Mouse (Mus musculus): ENCODE results near the gene Cnnm1. TPM values are rescaled to one million over a fixed set of nuclear protein-coding genes. Genes with fewer than 3 reads are reported as not detected.
A peak's percentile ranks its signal among the peaks of the same experiment; 100 is the strongest.

Gene Cnnm1
- total RNA-seq, 2 experiments from 2014 or later: 34.1 to 34.5 TPM

DNA sequence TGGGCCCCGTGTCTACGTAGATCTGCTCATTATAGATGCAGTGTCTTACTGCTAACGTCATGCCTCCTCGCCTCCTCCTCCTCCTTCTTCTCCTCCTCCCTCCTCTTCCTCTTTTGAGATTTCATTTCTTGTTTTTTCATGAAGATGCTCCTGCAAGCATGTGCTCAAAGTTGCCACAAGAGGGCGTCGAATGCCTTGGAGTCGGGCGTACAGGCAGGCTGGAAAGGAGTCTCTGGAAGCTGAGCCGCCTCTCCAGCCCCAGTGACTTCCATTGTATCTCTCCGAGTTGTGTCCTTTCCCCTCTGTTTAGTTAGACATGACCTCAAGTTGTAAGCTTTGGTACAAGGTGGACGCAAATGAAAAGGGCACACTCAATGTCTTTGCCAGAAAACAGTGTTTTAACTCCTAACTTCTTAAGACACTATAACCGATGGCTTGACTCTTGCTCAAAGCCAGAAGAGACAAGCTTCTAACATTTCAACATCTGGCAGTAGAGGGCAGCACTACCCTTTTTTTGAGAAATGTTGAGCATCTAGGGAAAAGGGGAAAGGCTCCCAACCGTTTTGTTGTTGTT is 90.0 kb downstream of the Cnnm1 start:
- peak; percentile 66 to 75 for DNase-seq (ENCODE audit: low spot score in 2 of 2)

DNA sequence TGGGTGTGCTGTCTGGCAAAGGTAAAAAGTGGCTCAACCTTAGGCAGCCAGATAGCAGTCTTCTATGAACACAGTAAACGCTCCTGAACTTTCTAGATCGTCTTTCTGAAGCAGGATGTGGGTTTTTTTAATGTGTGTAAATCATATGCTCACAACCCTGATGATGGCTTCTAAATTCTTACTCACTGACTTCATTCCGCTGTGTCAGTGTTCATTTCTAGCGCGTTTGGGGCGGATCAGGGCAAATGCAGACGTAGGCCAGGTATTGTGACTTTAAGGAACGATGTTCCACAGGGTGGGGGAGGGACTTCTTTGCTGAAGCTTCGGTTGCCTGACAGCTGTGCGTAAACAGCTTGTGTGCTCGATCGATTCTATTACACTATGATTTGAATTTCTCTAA is 90.7 kb downstream of the Cnnm1 start:
- no peak for DNase-seq (ENCODE audit: low spot score in 2 of 2)

DNA sequence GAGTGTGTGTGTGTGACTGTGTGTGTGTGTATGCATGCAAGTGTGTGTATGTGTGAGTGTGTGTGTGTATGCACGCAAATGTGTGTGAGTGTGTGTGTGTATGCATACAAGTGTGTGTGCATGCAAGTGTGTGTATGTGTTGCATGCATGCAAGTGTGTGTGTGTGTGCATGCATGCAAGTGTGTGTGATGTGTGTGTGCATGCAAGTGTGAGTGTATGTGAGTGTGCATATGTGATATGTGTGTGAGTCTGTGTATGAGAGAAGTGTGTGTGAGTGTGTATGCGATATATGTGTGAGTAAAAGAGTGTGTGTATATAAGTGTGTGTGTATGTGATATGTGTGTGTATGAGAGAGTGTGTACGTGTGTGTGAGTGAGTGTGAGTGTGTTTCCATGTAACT is 95.1 kb downstream of the Cnnm1 start:
- no peak for DNase-seq (ENCODE audit: low spot score in 2 of 2)

DNA sequence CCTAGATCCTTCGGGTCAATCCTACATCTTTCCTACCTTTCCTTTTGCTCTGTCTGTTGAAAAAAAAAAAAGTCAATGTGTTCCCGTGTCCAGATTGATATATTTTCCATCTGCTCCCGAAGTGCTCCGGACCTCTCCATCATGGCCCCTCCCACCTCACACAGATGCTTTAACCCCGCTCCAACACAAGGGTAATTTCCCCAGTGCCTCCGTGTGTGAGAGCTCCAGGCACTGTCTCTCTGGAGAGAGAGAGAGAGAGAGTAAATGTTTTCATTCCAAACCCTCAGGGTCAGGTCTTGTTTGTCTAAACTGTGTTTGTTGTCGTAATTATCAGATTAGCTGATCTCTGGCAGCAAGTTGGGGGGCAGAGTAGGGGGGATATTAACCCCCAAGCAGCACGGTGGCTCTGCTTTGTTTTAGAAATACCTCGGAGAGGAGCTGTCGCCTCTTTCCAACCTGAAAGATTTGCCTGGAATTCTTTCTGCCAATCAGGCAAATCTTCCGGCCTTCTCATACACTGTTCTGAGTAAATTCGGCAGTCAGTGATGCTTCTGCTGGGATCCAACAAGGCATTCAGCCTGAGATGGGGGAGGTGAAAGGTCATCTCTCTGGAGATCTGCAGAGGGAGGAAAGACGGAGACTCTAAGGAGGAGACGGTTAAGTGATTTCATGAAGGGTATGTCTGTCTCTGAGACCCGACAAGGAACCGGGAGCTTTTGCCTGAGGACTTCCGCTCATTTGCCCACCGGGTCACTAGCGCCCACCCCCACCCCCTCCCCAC is 106.3 kb downstream of the Cnnm1 start:
- DNase-seq (ENCODE audit: low spot score in 2 of 2): no peak

Other genes with a start within 250 kb of the Cnnm1 start
- 1 to 10 TPM in 1 of 2 experiments, under 1 TPM in 1; 0.75 to 1.0 TPM for gene Hpse2, start 52.1 kb upstream of the Cnnm1 start, total RNA-seq (2021)
- gene Got1, start 84.2 kb downstream of the Cnnm1 start, total RNA-seq (2021): 100 to 1,000 TPM; 185 to 197 TPM
- not detected for gene Nkx2-3, start 171.9 kb downstream of the Cnnm1 start, total RNA-seq (2021)
- 10 to 100 TPM; 36.2 to 40.2 TPM for gene Slc25a28, start 234.4 kb downstream of the Cnnm1 start, total RNA-seq (2021)
- 10 to 100 TPM; 26.3 to 28.5 TPM for gene Entpd7, start 249.2 kb downstream of the Cnnm1 start, total RNA-seq (2021)

Measured in layer of hippocampus, postnatal 10 days (tissue).